Mouse (Mus musculus) CH12.LX (cell line): ENCODE measurements around the gene Map1b. TPM values are rescaled to one million over a fixed set of nuclear protein-coding genes. Genes with fewer than 3 reads are reported as not detected.

Experiments
- DNase-seq: peaks from one replicate; pipeline ENCODE4 v3.0.0-alpha.2; 2013; ENCODE audit errors: extremely low read depth
- H3K27ac ChIP-seq: 2 replicates; pipeline ENCODE4 v1.5.1; 2012; ENCODE audit warnings: low read depth, mild to moderate bottlenecking, control low read depth, moderate library complexity; ENCODE audit not compliant: insufficient read depth
- H3K27me3 ChIP-seq: replicated peaks from 2 replicates; pipeline ENCODE3; 2012; ENCODE audit warnings: inconsistent platforms
- H3K36me3 ChIP-seq, 2 experiments: replicated peaks in 1 of 2; 2 replicates each; pipeline versions ENCODE3 to v1.6.1; 2012; ENCODE audit warnings: inconsistent platforms in 1 of 2, low read length in 1 of 2, mild to moderate bottlenecking in 1 of 2, mixed read lengths in 1 of 2, moderate library complexity in 1 of 2; ENCODE audit not compliant: control insufficient read depth in 1 of 2, insufficient read depth in 1 of 2
- H3K4me1 ChIP-seq, 2 experiments: 2 replicates each; pipeline ENCODE4 v1.6.1; 2012; ENCODE audit warnings: inconsistent platforms in 1 of 2, moderate library complexity in 1 of 2; ENCODE audit not compliant: insufficient read depth in 2 of 2, control insufficient read depth in 1 of 2
- H3K4me2 ChIP-seq: 2 replicates; pipeline ENCODE4 v1.6.1; 2012; ENCODE audit warnings: low read depth, mild to moderate bottlenecking, control low read depth; ENCODE audit not compliant: poor library complexity, insufficient read depth, severe bottlenecking
- H3K4me3 ChIP-seq, 3 experiments: fragments of 150-350 bp in 1 of 3; sonication (generic) in 1 of 3; replicated peaks in 1 of 3; 2 replicates each; pipeline versions ENCODE3 to v1.5.1; 2011 to 2012; ENCODE audit warnings: low read depth in 2 of 3, low read length in 2 of 3, mild to moderate bottlenecking in 2 of 3, moderate library complexity in 2 of 3, control low read depth in 1 of 3, improper control_type of control experiment in 1 of 3, inconsistent platforms in 1 of 3, mixed read lengths in 1 of 3; ENCODE audit not compliant: poor library complexity in 1 of 3
- H3K79me2 ChIP-seq: replicated peaks from 2 replicates; pipeline ENCODE4 v1.6.1; 2012; ENCODE audit warnings: mild to moderate bottlenecking, moderate library complexity; ENCODE audit not compliant: control insufficient read depth, poor library complexity, insufficient read depth, severe bottlenecking; ENCODE audit errors: extremely low read depth
- H3K9ac ChIP-seq: 2 replicates; pipeline ENCODE4 v1.6.1; 2012; ENCODE audit warnings: low read depth, mild to moderate bottlenecking, control low read depth, moderate library complexity; ENCODE audit not compliant: insufficient read depth
- H3K9me3 ChIP-seq: replicated peaks from 2 replicates; pipeline ENCODE3; 2012; ENCODE audit warnings: low read length, inconsistent platforms, mixed read lengths
- CHD1 ChIP-seq: IDR thresholded peaks from 2 replicates; pipeline ENCODE4 v1.6.1; 2012; ENCODE audit warnings: low read depth, low read length, improper control_type of control experiment, inconsistent platforms
- CTCF ChIP-seq, 2 experiments: IDR thresholded peaks in 1 of 2; conservative IDR thresholded peaks in 1 of 2; 2 replicates each; pipeline ENCODE4 v1.5.1; 2011 to 2012; ENCODE audit warnings: low read depth in 2 of 2, low read length in 2 of 2, improper control_type of control experiment in 1 of 2, inconsistent platforms in 1 of 2, mild to moderate bottlenecking in 1 of 2, moderate library complexity in 1 of 2
- EP300 ChIP-seq: IDR thresholded peaks from 2 replicates; pipeline ENCODE4 v1.6.1; 2011; ENCODE audit warnings: low read length, improper control_type of control experiment
- IRF4 ChIP-seq: IDR thresholded peaks from 2 replicates; pipeline ENCODE4 v1.6.1; 2014; ENCODE audit warnings: low read depth, mild to moderate bottlenecking, inconsistent platforms, low read length, improper control_type of control experiment
- JUN ChIP-seq: IDR thresholded peaks from 2 replicates; pipeline ENCODE4 v1.6.1; 2011; ENCODE audit warnings: low read depth, mild to moderate bottlenecking, low read length, improper control_type of control experiment, moderate library complexity; ENCODE audit not compliant: insufficient read depth
- KAT2A ChIP-seq: IDR thresholded peaks from 2 replicates; pipeline ENCODE4 v1.6.1; 2012; ENCODE audit warnings: low read length, improper control_type of control experiment, inconsistent platforms; ENCODE audit not compliant: insufficient replicate concordance
- MAFK ChIP-seq: IDR thresholded peaks from 2 replicates; pipeline ENCODE4 v1.6.1; 2011; ENCODE audit warnings: low read length, improper control_type of control experiment; ENCODE audit not compliant: insufficient replicate concordance
- MAZ ChIP-seq: IDR thresholded peaks from 2 replicates; pipeline ENCODE4 v1.6.1; 2012; ENCODE audit warnings: low read depth, mild to moderate bottlenecking, inconsistent platforms, low read length, improper control_type of control experiment, moderate library complexity
- MEF2A ChIP-seq: IDR thresholded peaks from 2 replicates; pipeline ENCODE4 v1.6.1; 2014; ENCODE audit warnings: low read depth, mild to moderate bottlenecking, inconsistent platforms, low read length, improper control_type of control experiment, borderline replicate concordance
- MYC ChIP-seq: IDR thresholded peaks from 2 replicates; pipeline ENCODE4 v1.6.1; 2011; ENCODE audit warnings: low read depth, mild to moderate bottlenecking, improper control_type of control experiment, low read length
- NRF1 ChIP-seq: IDR thresholded peaks from 2 replicates; pipeline ENCODE4 v1.6.1; 2014; ENCODE audit warnings: low read depth, mild to moderate bottlenecking, inconsistent platforms, low read length, improper control_type of control experiment, moderate library complexity
- POLR2A ChIP-seq: IDR thresholded peaks from 2 replicates; pipeline ENCODE4 v1.6.1; 2011; ENCODE audit warnings: low read depth, mild to moderate bottlenecking, improper control_type of control experiment, low read length
- RCOR1 ChIP-seq: conservative IDR thresholded peaks from 2 replicates; pipeline ENCODE4 v1.6.1; 2012; ENCODE audit warnings: low read depth, mild to moderate bottlenecking, inconsistent platforms, low read length, improper control_type of control experiment
- SIN3A ChIP-seq: IDR thresholded peaks from 2 replicates; pipeline ENCODE4 v1.6.1; 2012; ENCODE audit warnings: low read length, improper control_type of control experiment, inconsistent platforms
- UBTF ChIP-seq: IDR thresholded peaks from 2 replicates; pipeline ENCODE4 v1.6.1; 2012; ENCODE audit warnings: low read depth, mild to moderate bottlenecking, inconsistent platforms, low read length, improper control_type of control experiment, moderate library complexity
- USF1 ChIP-seq: IDR thresholded peaks from 2 replicates; pipeline ENCODE4 v1.6.1; 2014; ENCODE audit warnings: low read depth, mild to moderate bottlenecking, inconsistent platforms, low read length, improper control_type of control experiment
- USF2 ChIP-seq: conservative IDR thresholded peaks from 2 replicates; pipeline ENCODE4 v1.6.1; 2011; ENCODE audit warnings: low read depth, low read length, improper control_type of control experiment
- ZMIZ1 ChIP-seq: IDR thresholded peaks from 2 replicates; pipeline ENCODE4 v1.6.1; 2012; ENCODE audit warnings: low read depth, mild to moderate bottlenecking, inconsistent platforms, low read length, improper control_type of control experiment
- ZNF384 ChIP-seq: IDR thresholded peaks from 2 replicates; pipeline ENCODE4 v1.6.1; 2012; ENCODE audit warnings: low read depth, low read length, improper control_type of control experiment, inconsistent platforms
- dilution Hi-C: fragments of 300-500 bp; cut with MboI; formaldehyde crosslinking; loops from 2 replicates; pipeline ENCODE4 v1.14.3; 2020; ENCODE audit warnings: low sequenced_read_pairs; ENCODE audit not compliant: extremely low pct_unique_long_range_greater_than_20kb, extremely low pct_ligation_motif_present
- in situ Hi-C: fragments of 300-500 bp; cut with MboI; formaldehyde crosslinking; loops from 3 replicates; pipeline ENCODE4 v1.14.3; 2019; ENCODE audit warnings: low sequenced_read_pairs, low pct_ligation_motif_present, low pct_unique_long_range_greater_than_20kb, mixed read lengths
- polyA plus RNA-seq: library from polyadenylated mRNA; unstranded; fragments of >175 nt; gene quantifications from 2 replicates; pipeline ENCODE4 v1.2.1, GENCODE M21; 2012; ENCODE audit warnings: low read depth; ENCODE audit not compliant: insufficient read length
- total RNA-seq, 2 experiments: library from RNA; depleted of rRNA; stranded (reverse); fragments of 300-350 nt in 1 of 2; fragments of >200 nt in 1 of 2; gene quantifications; 2 replicates each; pipeline ENCODE4 v1.2.3; 2012 to 2014

The Map1b gene
- total and polyA plus RNA-seq, 3 experiments = 0.04 to 0.08 TPM; not detected in 1

DNA sequence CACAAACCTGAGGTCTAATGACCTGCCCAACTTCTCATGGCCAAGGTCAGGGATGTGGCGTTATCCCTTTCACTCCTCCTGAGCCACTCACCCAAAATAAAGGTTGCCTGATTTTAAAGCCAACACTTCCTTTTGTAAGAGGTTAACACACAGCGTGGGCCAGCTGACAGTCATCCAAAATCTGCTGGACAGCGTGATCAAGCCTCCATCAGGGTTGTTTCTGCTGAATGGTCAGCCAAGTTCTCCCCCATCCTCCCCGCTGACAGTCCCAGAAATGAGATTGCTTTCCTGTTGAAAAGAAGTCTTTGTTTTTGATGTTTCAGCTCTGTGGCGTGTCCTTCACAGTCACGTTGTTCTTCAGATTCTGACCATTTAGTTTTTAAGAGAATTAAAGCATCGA, 65.6 kb downstream of the Map1b start:
- Histone ChIP-seq H3K9ac (no peak overlapping the region), H3K4me1 (no peaks in the 10 kb centered on the region), H3K79me2 (no peaks in the 10 kb centered on the region), H3K4me3 (no peak overlapping the region), H3K9me3 (peaks cover 2% of the 10 kb centered on the region), H3K27me3 (peaks cover 2% of the 10 kb centered on the region), H3K4me2 (no peak overlapping the region), H3K27ac (no peak overlapping the region), H3K36me3 (no peaks in the 10 kb centered on the region)
- TF ChIP-seq USF2 (no peak), ZMIZ1 (no peak)
- in situ Hi-C loops (no loop called here), dilution Hi-C loops (no loop called here)
- DNase-seq = no peak

DNA sequence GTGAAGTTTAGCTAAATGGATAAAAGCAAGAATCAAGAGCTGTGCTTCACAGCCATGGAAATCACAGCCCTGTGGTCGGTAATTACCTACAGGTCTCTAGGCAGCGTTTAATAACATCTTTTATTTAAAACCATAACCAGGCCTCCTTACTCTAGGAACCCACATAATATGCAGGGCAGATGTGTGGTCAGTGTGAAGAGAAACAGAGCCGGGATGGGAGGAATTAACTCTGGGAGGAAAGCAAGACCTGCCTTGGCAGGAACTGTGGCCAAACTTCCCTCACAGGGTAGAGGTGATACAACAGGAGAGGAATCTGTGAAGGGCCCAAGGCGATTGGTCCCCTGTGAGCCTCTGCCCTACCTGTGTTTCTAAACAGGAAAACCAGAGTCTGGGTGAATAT, 66.8 kb downstream of the Map1b start:
- H3K36me3 ChIP-seq = no peaks in the 10 kb centered on the region
- TF ChIP-seq CTCF (conservative IDR thresholded peaks at IDR 0.05 in 1 of 2, IDR thresholded peaks at IDR 0.05 in 1 of 2; ENCODE audit: low read depth in 2 of 2, low read length in 2 of 2) (no peak), IRF4 (no peak), RCOR1 (no peak), POLR2A (no peak), MAZ (no peak), MYC (no peak), MAFK (no peak), USF1 (no peak), ZNF384 (no peak), EP300 (no peak), USF2 (no peak), JUN (no peak), SIN3A (no peak), MEF2A (no peak), CHD1 (no peak), UBTF (no peak), NRF1 (no peak), KAT2A (no peak)
- TF ChIP-seq, all 38 proteins: peak for 0
- no peak overlapping the region for H3K9ac ChIP-seq
- no peak overlapping the region for H3K4me3 ChIP-seq
- H3K79me2 ChIP-seq = no peaks in the 10 kb centered on the region
- H3K9me3 ChIP-seq = peaks cover 2% of the 10 kb centered on the region
- DNase-seq = no peak
- in situ Hi-C loops = no loop called here
- H3K27ac ChIP-seq = no peak overlapping the region
- no peaks in the 10 kb centered on the region for H3K4me1 ChIP-seq
- H3K27me3 ChIP-seq = peaks cover 2% of the 10 kb centered on the region
- H3K4me2 ChIP-seq = no peak overlapping the region
- dilution Hi-C loops = no loop called here
